Mouse (Mus musculus): ENCODE results near the gene Glra2. TPM values are rescaled to one million over a fixed set of nuclear protein-coding genes. Genes with fewer than 3 reads are reported as not detected.

Gene Glra2
- 0.04 and 0.09 TPM in 2 replicates for polyA plus RNA-seq (2015; fragmentation: Nextera tagmentation; extraction: Ambion mirVana)

GRCm38 (mm10) chrX:165326939-165327698, at the start of gene Glra2:
Glra2 (minus strand) TSS chrX:165327393.

Data from adrenal gland, postnatal 0 days (tissue).